Mouse (Mus musculus): Measurements from ENCODE around the gene Mynn. TPM values are rescaled to one million over a fixed set of nuclear protein-coding genes. Genes with fewer than 3 reads are reported as not detected.
A peak's percentile ranks its signal among the peaks of the same experiment; 100 is the strongest.

Gene Mynn
- polyA plus RNA-seq, 1 experiment from 2014 or later = 32.1 TPM

- no peak overlapping the region for H3K9ac ChIP-seq (ENCODE audit: low read length)
- H3K4me2 ChIP-seq (ENCODE audit: low read depth, severe bottlenecking) = no peak overlapping the region
- H3K27me3 ChIP-seq (ENCODE audit: control insufficient read depth, insufficient read depth, low read length) = no peaks in the 10 kb centered on the region
- peaks cover 26% of the 10 kb centered on the region for H3K36me3 ChIP-seq (ENCODE audit: control insufficient read depth, insufficient read depth, low read length)
- H3K9me3 ChIP-seq (ENCODE audit: control insufficient read depth, low read length) = no peaks in the 10 kb centered on the region
- H3K4me3 ChIP-seq (ENCODE audit: low read depth, low read length) = no peak overlapping the region
- WGBS = 92% methylated on average over 3 of the region's 3 CpGs
- H3K27ac ChIP-seq (replicated peaks; ENCODE audit: low read depth, low read length) = no peak overlapping the region
- H3K4me1 ChIP-seq (ENCODE audit: control insufficient read depth, insufficient read depth, low read length) = no peaks in the 10 kb centered on the region
- DNase-seq (ENCODE audit: low spot score) = no peak
- ATAC-seq (ENCODE audit: insufficient number of reproducible peaks, low FRiP score, low TSS enrichment, low read depth) = no peak
Measured at GRCm38 (mm10) chr3:30608999-30609398, 7.1 kb downstream of the Mynn start.

GRCm38 (mm10) chr3:30610930-30611329 is 9.1 kb downstream of the Mynn start:
- H3K4me1 ChIP-seq (ENCODE audit: control insufficient read depth, insufficient read depth, low read length) = no peaks in the 10 kb centered on the region
- no peak overlapping the region for H3K9ac ChIP-seq (ENCODE audit: low read length)
- no peak overlapping the region for H3K4me3 ChIP-seq (ENCODE audit: low read depth, low read length)
- DNase-seq (ENCODE audit: low spot score) (no peak), ATAC-seq (ENCODE audit: insufficient number of reproducible peaks, low FRiP score, low TSS enrichment, low read depth) (no peak)
- no peak overlapping the region for H3K27ac ChIP-seq (replicated peaks; ENCODE audit: low read depth, low read length)
- 95% methylated on average over 4 of the region's 4 CpGs for WGBS
- no peaks in the 10 kb centered on the region for H3K27me3 ChIP-seq (ENCODE audit: control insufficient read depth, insufficient read depth, low read length)
- peaks cover 29% of the 10 kb centered on the region for H3K36me3 ChIP-seq (ENCODE audit: control insufficient read depth, insufficient read depth, low read length)
- no peaks in the 10 kb centered on the region for H3K9me3 ChIP-seq (ENCODE audit: control insufficient read depth, low read length)
- no peak overlapping the region for H3K4me2 ChIP-seq (ENCODE audit: low read depth, severe bottlenecking)

GRCm38 (mm10) chr3:30620132-30620531 is 18.3 kb downstream of the Mynn start:
- 90% methylated on average over 8 of the region's 8 CpGs for WGBS
- ATAC-seq (ENCODE audit: insufficient number of reproducible peaks, low FRiP score, low TSS enrichment, low read depth) (no peak), DNase-seq (ENCODE audit: low spot score) (no peak)
- H3K9ac ChIP-seq (ENCODE audit: low read length) = no peak overlapping the region
- peaks cover 10% of the 10 kb centered on the region; the same call in 1 of the 2 replicates for H3K36me3 ChIP-seq (ENCODE audit: control insufficient read depth, insufficient read depth, low read length)
- H3K27ac ChIP-seq (replicated peaks; ENCODE audit: low read depth, low read length) = no peak overlapping the region
- no peaks in the 10 kb centered on the region for H3K9me3 ChIP-seq (ENCODE audit: control insufficient read depth, low read length)
- H3K4me3 ChIP-seq (ENCODE audit: low read depth, low read length) = no peak overlapping the region
- H3K27me3 ChIP-seq (ENCODE audit: control insufficient read depth, insufficient read depth, low read length) = no peaks in the 10 kb centered on the region
- H3K4me2 ChIP-seq (ENCODE audit: low read depth, severe bottlenecking) = no peak overlapping the region
- H3K4me1 ChIP-seq (ENCODE audit: control insufficient read depth, insufficient read depth, low read length) = no peaks in the 10 kb centered on the region

GRCm38 (mm10) chr3:30633681-30634080 is 31.8 kb downstream of the Mynn start:
- Histone ChIP-seq H3K9ac (ENCODE audit: low read length) (no peak overlapping the region), H3K27ac (replicated peaks; ENCODE audit: low read depth, low read length) (no peak overlapping the region), H3K4me3 (ENCODE audit: low read depth, low read length) (no peak overlapping the region), H3K4me1 (ENCODE audit: control insufficient read depth, insufficient read depth, low read length) (no peaks in the 10 kb centered on the region), H3K27me3 (ENCODE audit: control insufficient read depth, insufficient read depth, low read length) (no peaks in the 10 kb centered on the region), H3K9me3 (ENCODE audit: control insufficient read depth, low read length) (no peaks in the 10 kb centered on the region), H3K36me3 (ENCODE audit: control insufficient read depth, insufficient read depth, low read length) (no peaks in the 10 kb centered on the region), H3K4me2 (ENCODE audit: low read depth, severe bottlenecking) (no peak overlapping the region)
- no peak for ATAC-seq (ENCODE audit: insufficient number of reproducible peaks, low FRiP score, low TSS enrichment, low read depth)
- WGBS = 57% methylated on average over 3 of the region's 3 CpGs
- no peak for DNase-seq (ENCODE audit: low spot score)

GRCm38 (mm10) chr3:30635629-30636028 is 33.8 kb downstream of the Mynn start:
- no peak for ATAC-seq (ENCODE audit: insufficient number of reproducible peaks, low FRiP score, low TSS enrichment, low read depth)
- Histone ChIP-seq H3K36me3 (ENCODE audit: control insufficient read depth, insufficient read depth, low read length) (no peaks in the 10 kb centered on the region), H3K4me2 (ENCODE audit: low read depth, severe bottlenecking) (no peak overlapping the region), H3K9me3 (ENCODE audit: control insufficient read depth, low read length) (no peaks in the 10 kb centered on the region), H3K9ac (ENCODE audit: low read length) (no peak overlapping the region), H3K4me1 (ENCODE audit: control insufficient read depth, insufficient read depth, low read length) (no peaks in the 10 kb centered on the region), H3K27me3 (ENCODE audit: control insufficient read depth, insufficient read depth, low read length) (no peaks in the 10 kb centered on the region), H3K4me3 (ENCODE audit: low read depth, low read length) (no peak overlapping the region), H3K27ac (replicated peaks; ENCODE audit: low read depth, low read length) (no peak overlapping the region)
- 86% methylated on average over 4 of the region's 4 CpGs for WGBS
- no peak for DNase-seq (ENCODE audit: low spot score)

- no peak within 1 kb of the TSS for H3K9ac ChIP-seq (ENCODE audit: low read length)
- no peaks in the 10 kb centered on the region for H3K36me3 ChIP-seq (ENCODE audit: control insufficient read depth, insufficient read depth, low read length)
- H3K4me3 ChIP-seq (ENCODE audit: low read depth, low read length) = no peak within 1 kb of the TSS
- ATAC-seq (ENCODE audit: insufficient number of reproducible peaks, low FRiP score, low TSS enrichment, low read depth) (no peak), DNase-seq (ENCODE audit: low spot score) (no peak)
- 88% methylated on average over 2 of the region's 2 CpGs for WGBS
- H3K4me1 ChIP-seq (ENCODE audit: control insufficient read depth, insufficient read depth, low read length) = no peaks in the 10 kb centered on the region
- no peaks in the 10 kb centered on the region for H3K9me3 ChIP-seq (ENCODE audit: control insufficient read depth, low read length)
- no peak within 1 kb of the TSS for H3K4me2 ChIP-seq (ENCODE audit: low read depth, severe bottlenecking)
- H3K27ac ChIP-seq (replicated peaks; ENCODE audit: low read depth, low read length) = no peak within 1 kb of the TSS
- 0 out of 2 replicates have a peak, but pooled peaks cover 4% of the 10 kb centered on the region for H3K27me3 ChIP-seq (ENCODE audit: control insufficient read depth, insufficient read depth, low read length)
Measured at GRCm38 (mm10) chr3:30644207-30644606, 42.3 kb downstream of the Mynn start, which contains the start of gene Lrriq4. Gene Lrriq4, plus strand, starts transcription at chr3:30644507.

GRCm38 (mm10) chr3:30646761-30647160 is 44.9 kb downstream of the Mynn start:
- Histone ChIP-seq H3K27ac (replicated peaks; ENCODE audit: low read depth, low read length) (no peak overlapping the region), H3K9ac (ENCODE audit: low read length) (no peak overlapping the region), H3K36me3 (ENCODE audit: control insufficient read depth, insufficient read depth, low read length) (no peaks in the 10 kb centered on the region), H3K4me1 (ENCODE audit: control insufficient read depth, insufficient read depth, low read length) (no peaks in the 10 kb centered on the region), H3K9me3 (ENCODE audit: control insufficient read depth, low read length) (no peaks in the 10 kb centered on the region), H3K4me2 (ENCODE audit: low read depth, severe bottlenecking) (no peak overlapping the region), H3K27me3 (ENCODE audit: control insufficient read depth, insufficient read depth, low read length) (peaks cover 15% of the 10 kb centered on the region), H3K4me3 (ENCODE audit: low read depth, low read length) (no peak overlapping the region)
- DNase-seq (ENCODE audit: low spot score) (no peak), ATAC-seq (ENCODE audit: insufficient number of reproducible peaks, low FRiP score, low TSS enrichment, low read depth) (no peak)
- WGBS = 56% methylated on average over 8 of the region's 8 CpGs

- Histone ChIP-seq H3K27me3 (ENCODE audit: control insufficient read depth, insufficient read depth, low read length) (peaks cover 15% of the 10 kb centered on the region), H3K4me2 (ENCODE audit: low read depth, severe bottlenecking) (peak within 1 kb of the TSS; percentile 53), H3K4me1 (ENCODE audit: control insufficient read depth, insufficient read depth, low read length) (no peaks in the 10 kb centered on the region), H3K36me3 (ENCODE audit: control insufficient read depth, insufficient read depth, low read length) (no peaks in the 10 kb centered on the region), H3K4me3 (ENCODE audit: low read depth, low read length) (peak within 1 kb of the TSS; percentile 31), H3K9ac (ENCODE audit: low read length) (peak within 1 kb of the TSS; percentile 60; the same call in 1 of the 2 replicates), H3K27ac (replicated peaks; ENCODE audit: low read depth, low read length) (no peak within 1 kb of the TSS), H3K9me3 (ENCODE audit: control insufficient read depth, low read length) (no peaks in the 10 kb centered on the region)
- WGBS = 1% methylated on average over 25 of the region's 25 CpGs
- peak; percentile 83 for DNase-seq (ENCODE audit: low spot score)
- peak; percentile 90 for ATAC-seq (ENCODE audit: insufficient number of reproducible peaks, low FRiP score, low TSS enrichment, low read depth)
Measured at GRCm38 (mm10) chr3:30647440-30648090, 45.7 kb downstream of the Mynn start, which contains the start of gene Lrrc34. Gene Lrrc34, minus strand, starts transcription at chr3:30647869.

- ATAC-seq (ENCODE audit: insufficient number of reproducible peaks, low FRiP score, low TSS enrichment, low read depth) = no peak
- Histone ChIP-seq H3K4me2 (ENCODE audit: low read depth, severe bottlenecking) (no peak overlapping the region), H3K36me3 (ENCODE audit: control insufficient read depth, insufficient read depth, low read length) (no peaks in the 10 kb centered on the region), H3K4me1 (ENCODE audit: control insufficient read depth, insufficient read depth, low read length) (no peaks in the 10 kb centered on the region), H3K9me3 (ENCODE audit: control insufficient read depth, low read length) (no peaks in the 10 kb centered on the region), H3K27ac (replicated peaks; ENCODE audit: low read depth, low read length) (no peak overlapping the region), H3K4me3 (ENCODE audit: low read depth, low read length) (no peak overlapping the region), H3K27me3 (ENCODE audit: control insufficient read depth, insufficient read depth, low read length) (peaks cover 15% of the 10 kb centered on the region), H3K9ac (ENCODE audit: low read length) (no peak overlapping the region)
- WGBS = 96% methylated on average over 2 of the region's 2 CpGs
- DNase-seq (ENCODE audit: low spot score) = no peak
Measured at GRCm38 (mm10) chr3:30648466-30648865, 46.6 kb downstream of the Mynn start.

All from limb, embryonic 11.5 days (tissue).